Mouse (Mus musculus) adrenal gland, adult 8-10 months (tissue): ENCODE data around the gene Ipo9. TPM values are rescaled to one million over a fixed set of nuclear protein-coding genes. Genes with fewer than 3 reads are reported as not detected.
A peak's percentile ranks its signal among the peaks of the same experiment; 100 is the strongest.
"Not testable (repeated sequence)": the region's sequence is repeated elsewhere in the genome, so short reads cannot be mapped to it uniquely, and the experiment has no call there.

Source experiments
- DNase-seq: peaks from one replicate; pipeline ENCODE4 v3.0.0; 2022
- total RNA-seq, 4 experiments: library from RNA; stranded (reverse); gene quantifications; 2 replicates each; pipeline ENCODE4 v1.2.4; 2022

Gene Ipo9
- total RNA-seq, 4 experiments from 2014 or later = 71.1 to 104 (median 90.1) TPM

DNA sequence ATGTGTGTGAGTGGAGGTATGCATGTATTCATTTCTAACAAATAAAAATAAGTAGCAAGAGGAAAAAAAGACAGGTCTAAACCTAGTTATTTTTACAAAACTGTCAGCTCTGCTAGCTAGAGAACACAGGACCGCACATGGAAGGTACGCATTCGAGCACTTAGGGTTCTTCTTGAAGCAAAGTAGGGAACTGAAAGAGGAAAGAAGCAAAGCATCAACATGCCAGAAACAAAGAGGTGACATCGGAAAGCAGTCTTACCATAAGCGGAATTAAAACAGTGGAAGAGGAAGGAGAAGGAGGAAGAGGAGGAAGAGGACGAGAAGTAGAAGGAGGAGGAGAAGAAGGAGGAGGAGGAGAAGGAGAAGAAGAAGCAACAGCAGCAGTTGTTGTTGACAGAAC lies 2.9 kb downstream of the Ipo9 start:
- no peak for DNase-seq

DNA sequence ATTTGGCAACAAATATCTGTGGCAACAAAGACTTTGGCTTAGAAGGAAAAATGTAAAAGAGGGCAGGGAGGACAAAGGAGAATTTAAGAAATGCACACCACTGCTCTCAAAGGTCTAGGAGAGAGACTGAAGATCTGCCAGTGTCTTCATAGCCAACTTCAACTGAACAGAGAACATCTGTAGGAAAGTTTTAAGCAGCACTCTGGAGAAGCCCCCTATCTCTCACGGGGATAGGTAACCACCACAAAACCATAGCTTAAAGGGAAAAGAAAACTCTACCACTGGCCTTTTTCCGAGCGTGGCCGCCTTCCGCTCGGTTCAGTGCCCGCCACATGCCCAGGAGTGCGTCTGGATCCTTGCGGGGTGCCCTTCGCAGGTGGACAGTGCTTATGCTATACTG lies 3.7 kb downstream of the Ipo9 start:
- no peak for DNase-seq

DNA sequence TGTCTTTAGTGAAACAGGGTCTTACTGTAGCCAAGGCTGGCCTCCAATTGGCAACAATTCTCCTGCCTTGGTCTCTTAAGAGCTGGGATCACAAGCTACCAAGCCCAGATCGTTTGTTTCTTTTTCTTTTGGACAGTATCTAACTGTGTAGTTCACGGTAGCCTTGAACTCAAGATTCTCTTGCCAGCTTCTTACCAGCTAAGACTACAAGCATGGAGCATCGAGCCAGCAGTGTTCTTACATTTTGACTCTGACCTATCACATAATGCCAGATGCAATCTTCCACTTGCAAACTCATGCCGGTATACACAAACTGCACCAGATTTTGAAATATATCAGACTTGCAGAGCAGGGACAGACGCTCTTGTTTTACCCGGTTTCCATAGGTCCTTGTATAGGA lies 7.5 kb downstream of the Ipo9 start:
- DNase-seq = no peak

- peak; percentile 51 for DNase-seq
These were observed 16.3 kb downstream of the Ipo9 start for GRCm38 (mm10) chr1:135413996-135414395.

- no peak for DNase-seq
These were observed 18.2 kb downstream of the Ipo9 start for GRCm38 (mm10) chr1:135412130-135412529.

DNA sequence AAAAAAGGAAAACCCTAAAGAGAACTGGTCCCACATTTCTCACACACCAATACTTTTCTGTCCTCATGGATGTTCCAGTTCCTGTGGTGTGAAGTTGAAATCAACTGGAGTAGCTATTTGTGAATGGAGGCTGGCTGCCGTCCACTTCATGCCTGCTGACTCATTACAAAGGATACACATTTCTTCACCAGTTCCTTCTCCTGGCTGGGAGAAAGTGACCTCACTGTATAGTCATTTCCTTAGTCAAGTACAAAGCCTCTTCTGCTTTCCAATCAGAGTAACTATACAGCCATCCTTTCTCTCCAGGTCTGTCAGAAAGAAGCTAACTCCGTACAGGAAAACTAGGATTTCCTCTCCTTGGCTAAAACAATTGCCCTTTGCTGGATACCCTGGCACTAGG lies 19.3 kb downstream of the Ipo9 start:
- peak; percentile 50 for DNase-seq

DNA sequence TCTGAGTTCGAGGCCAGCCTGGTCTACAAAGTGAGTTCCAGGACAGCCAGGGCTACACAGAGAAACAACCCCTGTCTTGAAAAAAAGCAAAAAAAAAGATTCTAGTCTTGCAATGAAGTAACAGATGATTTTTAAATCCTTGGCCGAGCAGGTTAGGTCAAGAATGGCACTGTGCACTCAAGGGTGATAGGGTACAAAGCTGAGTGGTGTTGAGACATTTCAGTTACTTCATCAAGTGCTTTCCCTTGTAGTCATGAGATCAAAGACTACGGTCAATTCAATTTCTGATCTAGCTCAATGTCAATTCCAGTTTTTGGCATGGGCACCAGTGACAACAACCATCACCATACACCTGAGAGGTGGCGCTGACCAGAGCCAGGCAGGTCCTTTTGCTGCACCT lies 21.3 kb downstream of the Ipo9 start:
- no peak for DNase-seq

- DNase-seq = no peak
These were observed 24.9 kb downstream of the Ipo9 start for GRCm38 (mm10) chr1:135405356-135405755.

- no peak for DNase-seq
These were observed 28.7 kb downstream of the Ipo9 start for GRCm38 (mm10) chr1:135401452-135402110.

DNA sequence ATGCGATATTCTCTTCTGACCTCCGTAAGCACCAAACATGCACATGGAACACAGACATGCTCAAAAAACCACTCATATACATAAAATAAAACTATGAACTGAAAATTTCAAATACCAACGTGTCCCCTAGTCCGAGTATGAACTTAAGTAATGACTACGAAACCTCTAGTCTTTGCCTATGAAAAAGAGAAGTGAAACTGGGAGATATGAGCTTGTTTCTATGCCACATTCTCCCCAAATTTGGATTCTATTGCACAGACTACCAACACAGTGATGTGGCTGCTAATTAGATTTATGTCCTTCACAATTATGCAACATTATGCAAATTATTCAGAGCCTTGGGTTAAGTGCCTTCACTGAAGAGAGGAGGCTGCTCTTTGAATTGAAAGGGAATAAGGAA lies 30.8 kb downstream of the Ipo9 start:
- DNase-seq = no peak

GRCm38 (mm10) chr1:135385161-135385560 lies 45.1 kb downstream of the Ipo9 start:
- DNase-seq = no peak

GRCm38 (mm10) chr1:135384171-135384570 lies 46.1 kb downstream of the Ipo9 start:
- no peak for DNase-seq

DNA sequence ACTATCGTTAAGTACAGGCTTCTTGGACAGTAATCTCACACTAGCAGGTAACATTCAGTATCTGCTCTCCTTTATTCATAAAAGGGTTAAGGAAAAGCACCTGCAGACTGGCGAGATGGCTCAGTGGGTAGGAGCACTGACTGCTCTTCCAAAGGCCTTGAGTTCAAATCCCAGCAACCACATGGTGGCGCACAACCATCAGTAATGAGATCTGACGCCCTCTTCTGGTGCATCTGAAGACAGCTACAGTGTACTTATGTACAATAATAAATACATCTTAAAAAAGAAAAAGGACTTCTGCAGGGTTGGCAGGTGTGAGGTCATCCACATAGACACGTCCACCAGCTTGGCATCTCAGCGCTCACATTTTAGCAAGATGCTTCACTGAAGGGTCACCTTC lies 48.7 kb downstream of the Ipo9 start:
- DNase-seq = not testable (repeated sequence)

GRCm38 (mm10) chr1:135380071-135380991 lies 50.0 kb downstream of the Ipo9 start:
- no peak for DNase-seq

GRCm38 (mm10) chr1:135379048-135379447 lies 51.3 kb downstream of the Ipo9 start:
- no peak for DNase-seq

DNA sequence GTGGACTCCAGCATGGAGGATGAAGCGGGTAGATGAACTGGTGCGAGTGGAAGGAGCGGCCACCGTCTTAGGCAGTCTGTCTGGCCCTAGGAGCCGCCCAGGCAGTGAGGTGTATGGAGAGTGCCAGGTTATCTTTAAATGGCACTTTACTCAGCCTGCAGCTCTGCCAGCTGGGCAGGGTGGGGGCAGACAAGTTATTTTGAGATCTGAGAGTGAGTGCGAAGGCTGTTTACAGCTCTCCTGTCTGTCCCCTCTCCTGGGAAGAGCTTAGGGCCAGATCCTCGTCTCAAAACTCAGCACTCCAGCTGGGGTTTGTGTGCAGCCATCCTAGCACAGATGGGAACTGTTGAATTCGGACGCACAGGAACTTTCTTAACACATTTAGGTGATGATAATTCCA lies 51.7 kb downstream of the Ipo9 start:
- DNase-seq = no peak

DNA sequence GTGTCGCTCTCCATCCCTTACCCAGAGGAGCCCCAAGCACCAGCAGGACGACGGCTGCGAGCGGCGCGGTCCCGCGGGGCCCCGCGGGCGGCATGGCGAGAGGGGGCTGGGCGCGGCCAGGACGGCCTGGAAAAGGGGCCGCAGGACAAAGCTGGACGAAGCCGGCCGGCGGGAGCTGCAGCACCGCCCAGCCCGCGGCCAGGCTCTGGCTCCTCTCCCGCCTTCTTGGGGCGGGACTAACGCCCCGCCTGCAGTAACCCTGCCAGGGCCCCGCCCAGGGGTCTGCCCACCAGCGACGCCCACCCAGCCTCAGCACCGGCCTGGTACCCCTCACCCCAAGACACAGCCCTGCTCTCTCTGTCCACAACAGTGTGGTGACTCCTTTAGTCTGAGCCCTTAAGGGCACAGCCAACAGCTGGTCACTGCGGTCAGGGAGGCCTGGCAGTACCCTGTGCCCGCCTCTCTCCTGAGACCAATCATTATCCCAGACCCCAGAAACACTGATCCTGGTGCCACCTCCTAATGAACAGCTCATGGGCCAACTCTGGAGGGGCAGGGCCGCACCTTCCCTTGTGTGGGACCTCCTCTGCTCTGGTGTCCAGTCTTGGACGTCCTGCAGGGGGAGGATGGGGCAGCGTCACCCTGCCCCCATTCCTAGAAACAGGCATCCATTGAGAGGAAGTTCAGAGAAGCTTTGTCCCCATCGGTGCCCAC lies 55.3 kb downstream of the Ipo9 start, which contains the start of gene Shisa4:
Gene Shisa4, minus strand, starts transcription at position 370 of the 714 bp plus-strand sequence.
- DNase-seq = peak; percentile 41

- DNase-seq = no peak
These were observed 56.0 kb downstream of the Ipo9 start for GRCm38 (mm10) chr1:135374175-135374867.

DNA sequence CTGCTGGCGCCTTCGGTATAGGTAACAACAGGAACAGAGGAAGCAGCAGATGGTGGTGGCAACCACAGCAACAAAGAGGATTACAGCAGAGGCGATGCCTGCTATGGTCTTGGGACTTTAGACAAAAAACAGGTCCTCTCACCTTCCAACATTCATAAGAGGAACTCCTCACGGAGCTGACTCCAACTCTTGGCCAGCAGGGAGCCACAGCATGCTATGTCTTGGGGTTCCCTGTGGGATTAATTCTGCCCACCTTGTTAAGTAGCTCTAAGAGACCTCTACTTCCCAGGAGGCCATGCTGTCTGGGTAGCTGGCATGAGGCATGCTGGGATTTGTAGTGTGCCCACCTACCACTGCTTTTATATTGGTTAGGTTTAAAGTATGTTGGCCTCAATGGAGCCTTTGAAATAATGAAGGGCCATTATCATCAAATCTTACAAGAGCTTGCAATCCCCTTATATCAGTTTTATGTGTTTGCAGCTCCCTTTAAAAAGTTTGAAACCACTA lies 57.1 kb downstream of the Ipo9 start:
- DNase-seq = no peak

- DNase-seq = no peak
These were observed 60.9 kb downstream of the Ipo9 start for GRCm38 (mm10) chr1:135369415-135369814.

DNA sequence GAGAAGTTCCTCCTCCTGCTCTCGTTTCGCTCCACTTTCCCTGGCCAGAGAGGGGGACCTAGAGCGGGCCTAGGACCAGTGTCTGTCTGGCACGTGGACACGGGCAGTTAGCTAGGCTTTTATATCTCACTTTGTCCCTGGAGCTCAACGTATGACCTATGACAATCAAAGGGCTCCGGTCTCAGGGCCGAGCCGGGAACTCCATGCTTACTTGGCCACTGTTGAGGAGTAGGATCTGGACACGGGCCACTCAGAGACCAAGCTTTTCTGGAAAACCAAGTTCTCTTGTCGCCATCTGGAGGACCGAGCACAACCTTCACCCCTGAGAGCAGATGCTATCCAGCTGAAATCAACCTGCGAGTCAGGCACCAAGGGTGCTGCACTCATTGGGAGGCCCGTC lies 61.3 kb downstream of the Ipo9 start:
- peak; percentile 59 for DNase-seq

DNA sequence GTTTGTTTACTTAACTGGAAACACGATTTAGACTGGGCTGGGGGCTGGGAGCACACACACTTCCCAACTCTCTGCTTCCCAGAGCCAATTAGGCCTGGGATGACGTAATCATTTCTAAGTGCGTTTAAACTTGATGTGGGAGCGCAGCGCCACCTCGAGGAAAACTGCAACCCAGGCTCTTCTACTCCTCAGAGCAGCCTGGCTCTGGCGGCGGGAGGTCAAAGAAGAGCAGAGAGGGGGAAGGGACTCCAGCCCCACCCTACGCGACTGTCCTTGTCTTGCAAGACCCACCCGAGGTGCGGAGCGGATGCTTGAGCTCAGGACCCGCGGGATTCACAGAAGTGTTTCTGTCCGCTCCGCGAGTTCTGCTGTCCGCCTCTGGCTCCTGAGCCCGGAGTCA lies 62.1 kb downstream of the Ipo9 start:
- peak; percentile 81 for DNase-seq
